Mouse (Mus musculus) heart, adult 18-20 months (tissue): Measurements from ENCODE around the gene Fancl. TPM values are rescaled to one million over a fixed set of nuclear protein-coding genes. Genes with fewer than 3 reads are reported as not detected.

Experiments used
- DNase-seq, 2 experiments: peaks; one replicate each; pipeline ENCODE4 v3.0.0; 2021 to 2022; ENCODE audit warnings: mixed read lengths in 1 of 2
- total RNA-seq, 2 experiments: library from RNA; stranded (reverse); gene quantifications; 2 replicates each; pipeline ENCODE4 v1.2.3; 2021

The Fancl gene
- total RNA-seq, 2 experiments from 2014 or later: 9.1 to 11.0 TPM

GRCm38 (mm10) chr11:26489761-26490466 lies 104.0 kb downstream of the Fancl start:
- DNase-seq: peak; percentile 58 to 71

GRCm38 (mm10) chr11:26495951-26496350 lies 110.0 kb downstream of the Fancl start:
- no peak for DNase-seq

GRCm38 (mm10) chr11:26513683-26514082 lies 127.7 kb downstream of the Fancl start:
- no peak for DNase-seq

GRCm38 (mm10) chr11:26516086-26516485 lies 130.2 kb downstream of the Fancl start:
- no peak for DNase-seq

- DNase-seq: peak; percentile 2 to 8
These were observed 133.1 kb downstream of the Fancl start for GRCm38 (mm10) chr11:26518991-26519390.

Other genes with a start within 250 kb of the Fancl start
- not detected for gene 5730522E02Rik, start 175.4 kb upstream of the Fancl start, total RNA-seq
- gene Gm6899, start 207.1 kb downstream of the Fancl start, total RNA-seq: not detected
- gene Vrk2, start 207.9 kb downstream of the Fancl start, total RNA-seq: 1 to 10 TPM; 6.0 to 6.1 TPM